Mouse (Mus musculus): ENCODE measurements at regions not wholly inside any gene's neighbourhood (a gene's known extent, or its start where the extent isn't known, plus 50 kb on each side); places are given as distances from the start of the nearest gene placed in this dataset.

DNA sequence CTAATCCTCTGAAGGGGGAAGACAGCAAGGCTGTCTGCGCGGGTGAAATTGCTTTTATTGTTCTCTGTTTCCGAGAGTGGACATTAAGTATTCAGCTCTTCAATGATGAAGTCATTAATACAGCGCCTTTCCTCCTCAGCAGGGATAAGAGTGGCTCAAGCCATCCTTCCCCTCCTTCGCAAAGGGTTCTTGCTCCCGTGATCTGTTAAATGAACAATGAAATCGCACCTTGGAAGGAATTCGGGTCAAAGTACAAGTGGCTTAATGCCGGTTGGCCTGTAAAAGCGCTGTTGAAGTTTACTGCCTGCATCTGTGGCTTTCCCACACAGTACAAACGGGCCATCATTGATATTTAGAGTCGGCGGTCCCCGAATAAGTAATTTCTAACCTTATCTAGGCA is 63.3 kb upstream of the Zdhhc17 start:
- Histone ChIP-seq H3K4me1 (ENCODE audit: control insufficient read depth, insufficient read depth, low read length) (no peaks in the 10 kb centered on the region), H3K27me3 (ENCODE audit: control insufficient read depth, insufficient read depth, low read length, poor library complexity, severe bottlenecking) (no peaks in the 10 kb centered on the region; the same call in 1 of the 2 replicates), H3K27ac (ENCODE audit: insufficient read depth, low read length) (no peak overlapping the region), H3K9ac (ENCODE audit: low read depth, poor library complexity, severe bottlenecking) (no peak overlapping the region), H3K9me3 (replicated peaks; ENCODE audit: control insufficient read depth, insufficient read depth, low read length, poor library complexity, severe bottlenecking) (no peaks in the 10 kb centered on the region), H3K4me3 (ENCODE audit: low read depth, low read length) (no peak overlapping the region), H3K36me3 (ENCODE audit: control insufficient read depth, insufficient read depth, low read length, poor library complexity, severe bottlenecking) (no peaks in the 10 kb centered on the region)
- TF ChIP-seq EP300 (IDR thresholded peaks at IDR 0.05; ENCODE audit: insufficient read depth, low read depth, low read length) = no peak

DNA sequence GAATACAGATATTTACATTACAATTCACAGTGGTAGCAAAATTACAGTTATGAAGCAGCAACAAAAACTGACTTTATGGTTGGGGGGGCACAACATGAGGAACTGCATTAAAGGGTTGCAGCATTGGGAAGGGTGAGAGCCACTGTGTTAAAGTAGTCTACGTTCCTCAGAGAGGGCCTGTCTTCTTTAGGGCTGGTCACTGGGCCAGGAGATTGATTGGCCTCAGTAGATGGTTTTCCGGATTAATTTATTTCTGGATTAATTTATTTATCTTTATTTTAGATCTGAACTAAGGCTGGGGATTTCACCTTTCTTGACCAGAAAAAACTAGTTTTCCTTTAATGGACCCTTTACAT is 62.6 kb upstream of the Zdhhc17 start:
- H3K4me1 ChIP-seq (ENCODE audit: control insufficient read depth, insufficient read depth, low read length) = no peaks in the 10 kb centered on the region
- H3K9me3 ChIP-seq (replicated peaks; ENCODE audit: control insufficient read depth, insufficient read depth, low read length, poor library complexity, severe bottlenecking) = no peaks in the 10 kb centered on the region
- H3K27ac ChIP-seq (ENCODE audit: insufficient read depth, low read length) = no peak overlapping the region
- H3K27me3 ChIP-seq (ENCODE audit: control insufficient read depth, insufficient read depth, low read length, poor library complexity, severe bottlenecking) = no peaks in the 10 kb centered on the region
- H3K4me3 ChIP-seq (ENCODE audit: low read depth, low read length) = no peak overlapping the region
- H3K9ac ChIP-seq (ENCODE audit: low read depth, poor library complexity, severe bottlenecking) = no peak overlapping the region
- TF ChIP-seq EP300 (IDR thresholded peaks at IDR 0.05; ENCODE audit: insufficient read depth, low read depth, low read length) = no peak
- TF ChIP-seq POLR2A (IDR thresholded peaks at IDR 0.05; ENCODE audit: insufficient read depth, low read length) = no peak
- no peak for TF ChIP-seq CTCF (IDR thresholded peaks at IDR 0.05; ENCODE audit: low read depth, low read length)
- no peaks in the 10 kb centered on the region for H3K36me3 ChIP-seq (ENCODE audit: control insufficient read depth, insufficient read depth, low read length, poor library complexity, severe bottlenecking)

DNA sequence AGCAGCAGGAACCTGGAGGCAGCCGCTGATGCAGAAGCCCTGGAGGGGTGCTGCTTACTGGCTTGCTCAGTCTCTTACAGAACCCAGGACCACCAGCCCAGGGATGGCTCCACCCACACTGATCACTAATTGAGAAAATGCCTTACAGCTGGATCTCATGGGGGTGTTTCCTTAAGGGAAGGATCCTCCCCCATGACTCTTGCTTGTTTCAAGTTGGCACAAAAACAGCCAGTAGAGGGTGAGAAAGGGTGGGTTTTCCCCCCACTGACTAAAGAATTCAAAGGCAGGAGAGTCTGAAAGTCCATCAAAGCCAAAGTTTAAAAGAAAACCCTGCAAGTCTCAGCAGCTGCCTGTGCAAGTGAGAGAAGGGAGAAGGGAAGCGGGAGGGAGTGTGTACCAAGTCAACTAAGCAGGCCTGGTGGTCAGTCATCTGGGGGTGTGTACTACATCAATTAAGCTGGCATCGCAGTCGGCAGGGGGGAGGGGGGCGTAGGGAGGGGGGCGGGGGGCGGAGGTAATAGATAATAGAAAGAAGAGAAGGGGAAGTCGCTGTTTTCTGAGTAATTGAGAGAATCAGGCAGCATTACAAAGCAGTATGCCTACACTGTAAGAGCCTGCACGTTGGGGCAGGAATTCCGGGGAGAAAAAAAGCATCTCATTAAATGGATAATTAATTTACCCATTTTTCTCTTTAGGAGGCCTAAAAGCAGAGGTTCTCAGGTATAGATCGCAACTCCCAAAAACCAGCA is 62.0 kb upstream of the Zdhhc17 start:
- no peak overlapping the region for H3K4me3 ChIP-seq (ENCODE audit: low read depth, low read length)
- TF ChIP-seq EP300 (IDR thresholded peaks at IDR 0.05; ENCODE audit: insufficient read depth, low read depth, low read length) (no peak), CTCF (IDR thresholded peaks at IDR 0.05; ENCODE audit: low read depth, low read length) (no peak), POLR2A (IDR thresholded peaks at IDR 0.05; ENCODE audit: insufficient read depth, low read length) (no peak)
- no peak overlapping the region for H3K27ac ChIP-seq (ENCODE audit: insufficient read depth, low read length)

DNA sequence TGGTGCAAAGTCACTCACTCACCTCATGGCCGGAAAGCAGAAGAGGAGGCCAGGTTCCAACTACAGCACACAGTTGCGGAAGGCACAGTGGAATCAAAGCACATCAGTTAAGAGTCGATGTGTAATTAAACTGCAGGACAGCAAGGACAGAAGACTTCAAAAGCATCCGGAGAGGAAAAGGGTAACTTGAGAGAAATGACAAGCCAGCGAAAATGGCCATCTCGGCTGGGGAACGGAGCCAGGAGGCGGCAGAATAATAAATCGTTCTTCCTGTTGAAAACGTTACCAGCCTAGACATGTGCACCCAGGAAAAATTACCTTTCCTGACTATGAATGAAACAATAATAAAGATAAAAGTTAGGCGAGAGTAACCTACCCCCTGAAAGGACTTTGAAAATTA is 56.2 kb upstream of the Zdhhc17 start:
- H3K27ac ChIP-seq (ENCODE audit: insufficient read depth, low read length) = no peak overlapping the region
- H3K27me3 ChIP-seq (ENCODE audit: control insufficient read depth, insufficient read depth, low read length, poor library complexity, severe bottlenecking) = no peaks in the 10 kb centered on the region
- no peaks in the 10 kb centered on the region for H3K4me1 ChIP-seq (ENCODE audit: control insufficient read depth, insufficient read depth, low read length)
- TF ChIP-seq POLR2A (IDR thresholded peaks at IDR 0.05; ENCODE audit: insufficient read depth, low read length) (no peak), CTCF (IDR thresholded peaks at IDR 0.05; ENCODE audit: low read depth, low read length) (no peak)
- H3K9me3 ChIP-seq (replicated peaks; ENCODE audit: control insufficient read depth, insufficient read depth, low read length, poor library complexity, severe bottlenecking) = no peaks in the 10 kb centered on the region
- H3K36me3 ChIP-seq (ENCODE audit: control insufficient read depth, insufficient read depth, low read length, poor library complexity, severe bottlenecking) = no peaks in the 10 kb centered on the region
- H3K4me3 ChIP-seq (ENCODE audit: low read depth, low read length) = no peak overlapping the region
- no peak overlapping the region for H3K9ac ChIP-seq (ENCODE audit: low read depth, poor library complexity, severe bottlenecking)

More for the DNA sequence above, 62.0 kb upstream of the Zdhhc17 start:
- Histone ChIP-seq H3K9ac (ENCODE audit: low read depth, poor library complexity, severe bottlenecking) (no peak overlapping the region), H3K4me1 (ENCODE audit: control insufficient read depth, insufficient read depth, low read length) (no peaks in the 10 kb centered on the region), H3K36me3 (ENCODE audit: control insufficient read depth, insufficient read depth, low read length, poor library complexity, severe bottlenecking) (no peaks in the 10 kb centered on the region), H3K9me3 (replicated peaks; ENCODE audit: control insufficient read depth, insufficient read depth, low read length, poor library complexity, severe bottlenecking) (no peaks in the 10 kb centered on the region), H3K27me3 (ENCODE audit: control insufficient read depth, insufficient read depth, low read length, poor library complexity, severe bottlenecking) (no peaks in the 10 kb centered on the region)

DNA sequence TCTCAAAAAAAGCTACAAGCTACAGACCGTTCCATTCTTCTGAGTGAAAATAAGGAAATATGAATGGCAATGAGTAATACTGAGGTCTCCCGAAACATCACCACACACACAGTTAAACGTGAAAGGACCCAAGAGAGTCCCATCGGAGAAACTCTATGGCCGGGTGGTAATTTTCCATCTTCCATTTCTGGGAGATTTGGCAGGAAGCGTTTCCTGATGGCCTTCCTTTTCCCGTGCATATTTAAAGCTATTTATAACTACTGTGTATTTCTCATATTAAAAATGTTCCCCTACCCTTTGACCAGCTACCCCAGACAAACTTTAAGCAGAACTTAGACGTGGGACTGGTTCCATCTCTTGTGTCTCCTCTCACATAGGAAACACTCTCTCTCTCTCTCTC is 50.7 kb upstream of the Zdhhc17 start:
- TF ChIP-seq POLR2A (IDR thresholded peaks at IDR 0.05; ENCODE audit: insufficient read depth, low read length) = no peak
- TF ChIP-seq EP300 (IDR thresholded peaks at IDR 0.05; ENCODE audit: insufficient read depth, low read depth, low read length) = no peak
- TF ChIP-seq CTCF (IDR thresholded peaks at IDR 0.05; ENCODE audit: low read depth, low read length) = no peak
- no peaks in the 10 kb centered on the region for H3K9me3 ChIP-seq (replicated peaks; ENCODE audit: control insufficient read depth, insufficient read depth, low read length, poor library complexity, severe bottlenecking)
- H3K9ac ChIP-seq (ENCODE audit: low read depth, poor library complexity, severe bottlenecking) = no peak overlapping the region
- no peaks in the 10 kb centered on the region for H3K27me3 ChIP-seq (ENCODE audit: control insufficient read depth, insufficient read depth, low read length, poor library complexity, severe bottlenecking)
- H3K36me3 ChIP-seq (ENCODE audit: control insufficient read depth, insufficient read depth, low read length, poor library complexity, severe bottlenecking) = no peaks in the 10 kb centered on the region
- no peak overlapping the region for H3K4me3 ChIP-seq (ENCODE audit: low read depth, low read length)
- H3K4me1 ChIP-seq (ENCODE audit: control insufficient read depth, insufficient read depth, low read length) = no peaks in the 10 kb centered on the region
- H3K27ac ChIP-seq (ENCODE audit: insufficient read depth, low read length) = no peak overlapping the region

Measured in ES-Bruce4 (cell line).